Mouse (Mus musculus) embryonic facial prominence, embryonic 10.5 days (tissue): ENCODE data around the gene Gstp2. TPM values are rescaled to one million over a fixed set of nuclear protein-coding genes. Genes with fewer than 3 reads are reported as not detected.

Source experiments
- DNase-seq: peaks from one replicate; pipeline ENCODE4 v3.0.0-alpha.2; 2017; ENCODE audit warnings: low spot score
- H3K27ac ChIP-seq: fragments of 300-500 bp; sonication (generic); replicated peaks from 2 replicates; pipeline ENCODE4 v1.5.1; 2016; ENCODE audit warnings: mild to moderate bottlenecking
- H3K27me3 ChIP-seq: fragments of 300-500 bp; sonication (generic); replicated peaks from 2 replicates; pipeline ENCODE4 v1.6.1; 2016; ENCODE audit warnings: low read depth, mild to moderate bottlenecking; ENCODE audit not compliant: poor library complexity, severe bottlenecking
- H3K36me3 ChIP-seq: fragments of 300-500 bp; sonication (generic); replicated peaks from 2 replicates; pipeline ENCODE4 v1.6.1; 2016; ENCODE audit warnings: mild to moderate bottlenecking, moderate library complexity
- H3K4me1 ChIP-seq: fragments of 300-500 bp; sonication (generic); 2 replicates; pipeline ENCODE4 v1.6.1; 2016
- H3K4me3 ChIP-seq: fragments of 300-500 bp; sonication (generic); 2 replicates; pipeline ENCODE4 v1.5.1; 2016; ENCODE audit warnings: mild to moderate bottlenecking, moderate library complexity
- H3K9me3 ChIP-seq: fragments of 300-500 bp; sonication (generic); 2 replicates; pipeline ENCODE4 v1.6.1; 2016; ENCODE audit warnings: mild to moderate bottlenecking
- WGBS: fragments of 180-500 bp; shearing (Covaris S2); methylation state at CpG from one replicate; pipeline ENCODE4 v1.1.7; 2016; 5-methylcytosine and 5-hydroxymethylcytosine counted together
- polyA plus RNA-seq: library from polyadenylated mRNA; unstranded; fragments of >200 nt; fragmentation: Nextera tagmentation; extraction: Ambion mirVana; gene quantifications from 2 replicates; pipeline ENCODE4 v1.2.1, GENCODE M21; 2016

The Gstp2 gene
- polyA plus RNA-seq, 1 experiment from 2014 or later, result 3.7 TPM

DNA sequence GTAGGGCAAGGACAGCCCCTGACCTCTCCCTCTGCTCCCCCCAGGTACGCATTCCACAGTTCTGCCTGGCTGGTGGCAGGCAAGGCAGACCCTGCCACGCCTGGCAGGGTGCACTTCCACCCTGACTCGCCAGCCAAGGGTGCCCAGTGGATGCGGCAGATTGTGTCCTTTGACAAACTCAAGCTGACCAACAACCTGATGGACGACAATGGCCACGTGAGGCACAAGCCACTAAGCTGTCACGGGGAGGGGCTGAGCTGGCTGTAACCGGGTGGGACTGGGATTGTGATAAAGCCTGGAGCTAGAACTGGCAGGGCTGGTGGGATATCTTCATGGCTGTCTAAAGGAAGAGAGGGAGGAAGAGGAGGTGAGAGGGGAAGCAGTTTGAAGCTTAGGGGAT is 48.6 kb downstream of the Gstp2 start:
- 65% methylated on average over 8 of the region's 8 CpGs for WGBS
- Histone ChIP-seq H3K27ac (no peak overlapping the region), H3K4me3 (no peak overlapping the region), H3K36me3 (no peaks in the 10 kb centered on the region), H3K27me3 (peaks cover 13% of the 10 kb centered on the region; the same call in 1 of the 2 replicates), H3K9me3 (no peaks in the 10 kb centered on the region), H3K4me1 (peaks cover 62% of the 10 kb centered on the region)
- DNase-seq, result no peak

DNA sequence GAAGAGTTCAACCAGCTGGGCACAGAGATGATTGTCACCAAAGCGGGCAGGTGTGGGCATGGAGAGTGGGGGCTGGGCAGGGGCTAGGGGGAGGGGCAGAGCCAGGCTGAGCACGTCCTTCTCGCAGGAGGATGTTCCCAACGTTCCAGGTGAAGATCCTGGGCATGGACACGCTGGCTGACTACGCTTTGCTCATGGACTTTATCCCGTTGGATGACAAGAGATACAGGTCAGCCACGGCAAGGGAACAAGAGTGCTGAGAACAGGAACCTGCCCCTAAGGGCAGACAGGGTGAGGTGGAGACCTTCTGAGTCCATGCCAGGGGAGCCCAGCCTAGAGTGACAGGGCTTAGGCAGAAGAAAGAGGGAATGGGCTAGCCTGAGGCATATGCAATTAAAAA is 49.1 kb downstream of the Gstp2 start:
- no peak for DNase-seq
- Histone ChIP-seq H3K27me3 (peaks cover 13% of the 10 kb centered on the region; the same call in 1 of the 2 replicates), H3K9me3 (no peaks in the 10 kb centered on the region), H3K27ac (no peak overlapping the region), H3K4me1 (peaks cover 61% of the 10 kb centered on the region), H3K36me3 (no peaks in the 10 kb centered on the region), H3K4me3 (no peak overlapping the region)
- 81% methylated on average over 8 of the region's 8 CpGs for WGBS

DNA sequence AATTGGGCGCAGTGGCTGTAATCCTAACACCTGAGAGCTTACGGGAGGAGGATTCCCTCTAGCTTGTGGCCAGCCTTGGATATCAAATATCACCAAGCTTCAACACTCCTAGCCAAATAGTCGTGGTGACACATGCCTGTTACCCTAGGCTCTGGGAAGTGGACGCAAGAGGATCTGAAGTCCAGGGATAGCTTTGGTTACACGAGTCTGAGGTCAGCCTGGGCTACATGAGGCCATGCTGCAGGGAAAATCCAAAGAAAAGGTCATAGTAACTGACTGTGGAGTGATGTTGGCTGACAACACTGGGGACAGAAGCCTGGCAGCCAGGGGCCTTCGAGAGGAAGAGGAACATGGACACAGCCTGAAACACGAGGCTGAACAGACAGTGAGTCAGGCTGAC is 49.7 kb downstream of the Gstp2 start:
- Histone ChIP-seq H3K27me3 (peaks cover 13% of the 10 kb centered on the region; the same call in 1 of the 2 replicates), H3K9me3 (no peaks in the 10 kb centered on the region), H3K27ac (no peak overlapping the region), H3K36me3 (no peaks in the 10 kb centered on the region), H3K4me1 (peaks cover 55% of the 10 kb centered on the region), H3K4me3 (no peak overlapping the region)
- DNase-seq, result no peak
- WGBS, result 65% methylated on average over 7 of the region's 7 CpGs

DNA sequence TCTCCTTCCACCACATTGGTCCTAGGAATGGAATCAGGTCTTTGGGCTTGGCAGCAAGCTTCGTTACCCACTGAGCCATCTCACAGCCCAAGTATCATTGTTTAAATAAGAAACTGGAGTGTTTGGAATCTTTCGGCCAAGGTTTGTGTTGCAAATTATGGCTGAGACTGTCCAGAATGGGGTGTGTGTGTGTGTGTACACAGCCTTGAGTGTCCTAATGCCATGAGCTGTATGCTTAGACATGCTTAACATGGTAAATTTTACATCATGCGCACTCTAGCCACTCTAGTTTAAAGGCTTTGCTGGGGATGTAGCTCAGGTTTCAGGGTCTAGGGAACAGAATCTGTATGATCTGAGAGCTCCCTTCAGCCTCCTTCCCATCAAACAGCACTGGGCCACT is 50.3 kb downstream of the Gstp2 start:
- WGBS, result 87% methylated on average over 3 of the region's 3 CpGs
- no peak for DNase-seq
- Histone ChIP-seq H3K4me3 (no peak overlapping the region), H3K36me3 (no peaks in the 10 kb centered on the region), H3K9me3 (no peaks in the 10 kb centered on the region), H3K27ac (no peak overlapping the region), H3K27me3 (peaks cover 13% of the 10 kb centered on the region; the same call in 1 of the 2 replicates), H3K4me1 (peaks cover 51% of the 10 kb centered on the region)

DNA sequence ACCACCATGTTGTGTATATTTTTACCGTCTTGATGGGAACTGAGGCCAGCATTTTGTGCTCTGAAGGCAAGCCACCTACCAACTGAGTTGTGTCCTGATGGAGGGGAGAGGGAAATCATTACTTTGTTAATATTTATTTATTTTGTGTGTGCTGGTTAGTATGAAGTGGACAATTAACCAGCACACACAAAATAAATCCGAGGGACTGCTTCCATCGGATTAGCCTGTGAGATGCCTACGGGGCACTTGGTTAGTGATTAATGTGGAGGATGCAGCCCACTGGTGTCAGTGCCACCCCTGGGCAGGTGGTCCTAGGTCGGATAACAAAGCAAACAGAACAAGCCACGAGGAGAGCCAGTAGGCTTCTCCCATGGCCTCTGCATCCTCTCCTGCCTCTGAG is 50.9 kb downstream of the Gstp2 start:
- H3K27me3 ChIP-seq, result peaks cover 13% of the 10 kb centered on the region; the same call in 1 of the 2 replicates
- no peaks in the 10 kb centered on the region for H3K9me3 ChIP-seq
- H3K4me3 ChIP-seq, result no peak overlapping the region
- no peak overlapping the region; the same call in 1 of the 2 replicates for H3K27ac ChIP-seq
- peaks cover 51% of the 10 kb centered on the region for H3K4me1 ChIP-seq
- no peak for DNase-seq
- 65% methylated on average over 6 of the region's 6 CpGs for WGBS
- no peaks in the 10 kb centered on the region for H3K36me3 ChIP-seq

DNA sequence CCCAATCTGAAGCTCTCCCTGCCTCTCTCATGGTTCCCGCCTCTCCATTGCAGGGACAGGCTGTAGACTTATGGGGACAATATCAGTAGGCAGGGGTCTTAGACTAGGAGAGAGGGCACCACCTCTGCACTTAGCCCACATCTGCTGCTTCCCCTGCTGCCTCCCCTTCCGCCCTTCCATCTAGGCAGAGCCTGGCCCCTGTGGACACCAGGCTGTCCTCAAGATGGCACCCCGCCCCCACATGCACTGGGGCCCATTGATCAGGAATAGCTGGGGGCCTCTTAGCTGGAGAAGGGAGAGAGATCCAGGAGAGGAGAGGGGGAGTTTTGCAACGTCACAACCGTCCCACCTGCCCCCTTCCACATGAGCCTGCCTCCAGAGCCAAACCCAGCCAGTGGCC is 53.4 kb downstream of the Gstp2 start, which contains the start of gene Tbx10:
TSS of gene Tbx10 (plus strand) at position 337 of the 400 bp plus-strand sequence.
- Histone ChIP-seq H3K27ac (0 out of 2 replicates have a peak within 1 kb of the TSS, but pooled peaks have one; percentile 19), H3K27me3 (no peaks in the 10 kb centered on the region), H3K4me3 (no peak within 1 kb of the TSS), H3K9me3 (peaks cover 6% of the 10 kb centered on the region; the same call in 1 of the 2 replicates), H3K4me1 (peaks cover 36% of the 10 kb centered on the region), H3K36me3 (no peaks in the 10 kb centered on the region)
- DNase-seq, result no peak
- 50% methylated on average over 5 of the region's 5 CpGs for WGBS

DNA sequence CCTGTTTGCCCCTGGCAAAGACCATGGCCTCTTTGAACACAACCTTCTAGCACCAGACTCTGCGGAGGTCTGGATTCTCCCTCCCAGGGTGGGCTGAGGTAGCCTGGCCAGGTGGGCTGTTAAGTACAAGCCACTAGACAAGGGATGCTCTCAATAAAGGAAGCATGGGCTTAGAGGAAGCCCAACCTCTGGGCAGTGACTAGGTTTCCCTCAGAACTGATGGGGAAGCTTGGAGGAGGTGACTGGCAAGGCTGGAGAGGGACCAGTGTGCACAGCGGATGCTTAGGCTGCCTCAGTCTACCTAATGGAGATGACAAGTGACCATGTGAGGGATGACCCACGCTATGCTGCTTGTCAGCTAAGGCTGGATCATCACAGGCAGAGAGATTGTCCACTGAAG is 53.9 kb downstream of the Gstp2 start:
- H3K27me3 ChIP-seq, result no peaks in the 10 kb centered on the region
- H3K9me3 ChIP-seq, result peaks cover 6% of the 10 kb centered on the region; the same call in 1 of the 2 replicates
- H3K4me1 ChIP-seq, result peaks cover 33% of the 10 kb centered on the region
- WGBS, result 83% methylated on average over 3 of the region's 3 CpGs
- DNase-seq, result no peak
- no peak overlapping the region for H3K4me3 ChIP-seq
- 0 out of 2 replicates have a peak overlapping the region, but pooled peaks have one; percentile 4 for H3K27ac ChIP-seq
- H3K36me3 ChIP-seq, result no peaks in the 10 kb centered on the region

DNA sequence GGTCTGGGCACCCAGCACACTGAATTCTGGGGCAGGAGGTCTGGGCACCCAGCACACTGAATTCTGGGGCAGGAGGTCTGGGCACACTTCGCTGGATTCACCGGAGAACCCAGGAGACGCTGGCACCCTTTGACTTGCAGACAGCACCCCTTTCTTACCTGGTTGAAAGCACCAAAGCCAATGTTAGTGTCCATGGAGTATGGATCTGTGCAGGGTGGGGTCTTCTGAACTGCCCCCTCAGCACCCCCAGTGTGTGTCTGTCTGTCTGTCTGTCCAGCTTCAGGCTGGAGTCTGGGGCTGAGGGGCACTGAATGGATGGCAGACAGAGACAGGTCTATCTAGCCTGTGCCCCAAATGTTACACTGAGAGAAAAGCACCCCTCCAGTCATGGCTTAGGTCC is 54.3 kb downstream of the Gstp2 start:
- Histone ChIP-seq H3K9me3 (peaks cover 6% of the 10 kb centered on the region; the same call in 1 of the 2 replicates), H3K4me1 (peaks cover 35% of the 10 kb centered on the region), H3K27me3 (no peaks in the 10 kb centered on the region), H3K27ac (0 out of 2 replicates have a peak overlapping the region, but pooled peaks have one; percentile 4), H3K4me3 (no peak overlapping the region), H3K36me3 (no peaks in the 10 kb centered on the region)
- no peak for DNase-seq
- 95% methylated on average over 3 of the region's 3 CpGs for WGBS

DNA sequence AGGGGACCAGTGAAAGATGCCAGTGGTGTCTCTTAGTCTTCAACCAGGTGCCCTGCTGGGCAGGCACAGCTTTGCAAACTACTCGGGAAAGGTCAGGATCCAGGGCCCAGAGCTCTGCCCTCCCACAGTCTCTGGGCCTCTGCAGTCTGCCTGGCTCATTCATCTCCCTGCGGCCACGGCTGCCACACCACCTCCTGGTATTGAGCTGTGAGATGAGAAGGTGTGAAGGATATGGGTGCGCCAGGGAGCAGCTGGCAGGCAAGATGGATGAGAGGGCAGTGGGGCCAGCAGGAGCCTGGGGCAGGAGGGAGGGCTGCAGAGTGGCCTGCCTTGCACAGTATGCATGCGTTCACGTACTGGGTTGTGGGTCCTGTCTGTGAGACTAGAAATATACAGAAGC is 55.0 kb downstream of the Gstp2 start:
- Histone ChIP-seq H3K4me3 (no peak overlapping the region), H3K4me1 (peaks cover 35% of the 10 kb centered on the region), H3K36me3 (no peaks in the 10 kb centered on the region), H3K9me3 (peaks cover 6% of the 10 kb centered on the region; the same call in 1 of the 2 replicates), H3K27ac (no peak overlapping the region; the same call in 1 of the 2 replicates), H3K27me3 (no peaks in the 10 kb centered on the region)
- DNase-seq, result no peak
- 69% methylated on average over 6 of the region's 6 CpGs for WGBS

Other genes with a start within 250 kb of the Gstp2 start
- gene Chka, start 194.2 kb downstream of the Gstp2 start, polyA plus RNA-seq, result 50.0 and 51.8 TPM in 2 replicates
- 28.0 and 28.8 TPM in 2 replicates for gene Tcirg1, start 138.9 kb downstream of the Gstp2 start, polyA plus RNA-seq
- 250 and 258 TPM in 2 replicates for gene Ndufs8, start 133.2 kb downstream of the Gstp2 start, polyA plus RNA-seq
- 0.48 and 0.81 TPM in 2 replicates for gene Aldh3b1, start 116.2 kb downstream of the Gstp2 start, polyA plus RNA-seq
- gene Unc93b1, start 110.8 kb downstream of the Gstp2 start, polyA plus RNA-seq, result 7.3 and 8.4 TPM in 2 replicates
- not detected in 2 replicates for gene Aldh3b3, start 87.4 kb downstream of the Gstp2 start, polyA plus RNA-seq
- gene Aldh3b2, start 73.7 kb downstream of the Gstp2 start, polyA plus RNA-seq, result 1.1 and 1.2 TPM in 2 replicates
- gene Acy3, start 59.5 kb downstream of the Gstp2 start, polyA plus RNA-seq, result 3.1 and 3.2 TPM in 2 replicates
- 0.21 and 1.0 TPM in 2 replicates for gene Tbx10, start 53.3 kb downstream of the Gstp2 start, polyA plus RNA-seq
- 30.6 and 31.6 TPM in 2 replicates for gene Nudt8, start 45.4 kb downstream of the Gstp2 start, polyA plus RNA-seq
- gene Gm49405, start 45.4 kb downstream of the Gstp2 start, polyA plus RNA-seq, result 4.5 and 4.6 TPM in 2 replicates
- gene Doc2g, start 42.7 kb downstream of the Gstp2 start, polyA plus RNA-seq, result 4.7 and 5.7 TPM in 2 replicates
- 211 and 217 TPM in 2 replicates for gene Ndufv1, start 33.2 kb downstream of the Gstp2 start, polyA plus RNA-seq
- 456 and 458 TPM in 2 replicates for gene Gstp1, start 8.0 kb downstream of the Gstp2 start, polyA plus RNA-seq
- not detected in 2 replicates for gene Gstp3, start 13.5 kb upstream of the Gstp2 start, polyA plus RNA-seq
- gene Cabp2, start 35.6 kb upstream of the Gstp2 start, polyA plus RNA-seq, result not detected in 2 replicates
- 77.2 and 80.2 TPM in 2 replicates for gene Cdk2ap2, start 51.2 kb upstream of the Gstp2 start, polyA plus RNA-seq
- gene Pitpnm1, start 54.0 kb upstream of the Gstp2 start, polyA plus RNA-seq, result 9.9 and 11.0 TPM in 2 replicates
- gene Aip, start 79.8 kb upstream of the Gstp2 start, polyA plus RNA-seq, result 70.9 and 71.1 TPM in 2 replicates
- not detected in 2 replicates for gene Gpr152, start 93.8 kb upstream of the Gstp2 start, polyA plus RNA-seq
- 0.14 TPM in 1 of 2 replicates, not detected in the other for gene Cabp4, start 98.0 kb upstream of the Gstp2 start, polyA plus RNA-seq
- gene Coro1b, start 102.6 kb upstream of the Gstp2 start, polyA plus RNA-seq, result 130 and 134 TPM in 2 replicates
- gene Ptprcap, start 107.6 kb upstream of the Gstp2 start, polyA plus RNA-seq, result 0.58 TPM in 1 of 2 replicates, not detected in the other
- 66.1 and 68.5 TPM in 2 replicates for gene Rps6kb2, start 117.3 kb upstream of the Gstp2 start, polyA plus RNA-seq
- gene Carns1, start 129.5 kb upstream of the Gstp2 start, polyA plus RNA-seq, result 2.7 and 4.4 TPM in 2 replicates
- gene Tbc1d10c, start 145.3 kb upstream of the Gstp2 start, polyA plus RNA-seq, result 0.57 and 1.4 TPM in 2 replicates
- 1,000 and 1,025 TPM in 2 replicates for gene Ppp1ca, start 146.0 kb upstream of the Gstp2 start, polyA plus RNA-seq
- gene Rad9a, start 155.6 kb upstream of the Gstp2 start, polyA plus RNA-seq, result 58.1 and 58.2 TPM in 2 replicates
- 2.8 and 3.3 TPM in 2 replicates for gene Clcf1, start 168.2 kb upstream of the Gstp2 start, polyA plus RNA-seq
- gene AC109138.7, start 168.3 kb upstream of the Gstp2 start, polyA plus RNA-seq, result not detected in 2 replicates
- gene Pold4, start 185.9 kb upstream of the Gstp2 start, polyA plus RNA-seq, result 13.7 and 15.1 TPM in 2 replicates
- gene Ssh3, start 223.2 kb upstream of the Gstp2 start, polyA plus RNA-seq, result 4.2 and 4.5 TPM in 2 replicates
- gene Ankrd13d, start 237.1 kb upstream of the Gstp2 start, polyA plus RNA-seq, result 6.3 and 7.6 TPM in 2 replicates